Mouse (Mus musculus): ENCODE measurements around the gene Tnpo1. TPM values are rescaled to one million over a fixed set of nuclear protein-coding genes. Genes with fewer than 3 reads are reported as not detected.
A peak's percentile ranks its signal among the peaks of the same experiment; 100 is the strongest.

Tnpo1 gene
- polyA plus RNA-seq, 1 experiment from 2014 or later = 24.5 TPM

GRCm38 (mm10) chr13:98814275-98815040 lies 111.7 kb downstream of the Tnpo1 start:
- H3K4me3 ChIP-seq (ENCODE audit: low read depth, low read length) = peak overlapping the region; percentile 94
- no peak for TF ChIP-seq CTCF (IDR thresholded peaks at IDR 0.05; ENCODE audit: low read depth)
- no peaks in the 10 kb centered on the region for H3K9me3 ChIP-seq (ENCODE audit: control insufficient read depth)
- H3K27me3 ChIP-seq (replicated peaks; ENCODE audit: control insufficient read depth, insufficient read depth, low read length) = no peaks in the 10 kb centered on the region
- WGBS = under 1% methylated on average over 75 of the region's 81 CpGs
- H3K36me3 ChIP-seq (ENCODE audit: control insufficient read depth, insufficient read depth) = no peaks in the 10 kb centered on the region
- peak overlapping the region; percentile 99 for H3K27ac ChIP-seq (ENCODE audit: low read depth, low read length)
- H3K4me1 ChIP-seq (replicated peaks; ENCODE audit: control insufficient read depth, insufficient read depth, low read length) = 0 out of 2 replicates have a peak, but pooled peaks cover 11% of the 10 kb centered on the region
- H3K4me2 ChIP-seq (replicated peaks; ENCODE audit: low read depth) = peak overlapping the region; percentile 67
- peak overlapping the region; percentile 96 for H3K9ac ChIP-seq (ENCODE audit: low read depth, low read length)
- peak; percentile 20 for ATAC-seq

GRCm38 (mm10) chr13:98813596-98814274 lies 112.4 kb downstream of the Tnpo1 start:
- Histone ChIP-seq H3K9me3 (ENCODE audit: control insufficient read depth) (no peaks in the 10 kb centered on the region), H3K9ac (ENCODE audit: low read depth, low read length) (peak overlapping the region; percentile 96), H3K36me3 (ENCODE audit: control insufficient read depth, insufficient read depth) (no peaks in the 10 kb centered on the region), H3K4me2 (replicated peaks; ENCODE audit: low read depth) (peak overlapping the region; percentile 67), H3K27ac (ENCODE audit: low read depth, low read length) (peak overlapping the region; percentile 99), H3K4me3 (ENCODE audit: low read depth, low read length) (peak overlapping the region; percentile 94), H3K4me1 (replicated peaks; ENCODE audit: control insufficient read depth, insufficient read depth, low read length) (0 out of 2 replicates have a peak, but pooled peaks cover 9% of the 10 kb centered on the region), H3K27me3 (replicated peaks; ENCODE audit: control insufficient read depth, insufficient read depth, low read length) (no peaks in the 10 kb centered on the region)
- TF ChIP-seq CTCF (IDR thresholded peaks at IDR 0.05; ENCODE audit: low read depth) = no peak
- ATAC-seq = no peak
- WGBS = 12% methylated on average over 12 of the region's 12 CpGs

GRCm38 (mm10) chr13:98813167-98813566 lies 113.0 kb downstream of the Tnpo1 start:
- Histone ChIP-seq H3K4me1 (replicated peaks; ENCODE audit: control insufficient read depth, insufficient read depth, low read length) (0 out of 2 replicates have a peak, but pooled peaks cover 9% of the 10 kb centered on the region), H3K27me3 (replicated peaks; ENCODE audit: control insufficient read depth, insufficient read depth, low read length) (no peaks in the 10 kb centered on the region), H3K9me3 (ENCODE audit: control insufficient read depth) (no peaks in the 10 kb centered on the region), H3K4me3 (ENCODE audit: low read depth, low read length) (no peak overlapping the region), H3K36me3 (ENCODE audit: control insufficient read depth, insufficient read depth) (no peaks in the 10 kb centered on the region), H3K27ac (ENCODE audit: low read depth, low read length) (no peak overlapping the region), H3K4me2 (replicated peaks; ENCODE audit: low read depth) (peak overlapping the region; percentile 67), H3K9ac (ENCODE audit: low read depth, low read length) (no peak overlapping the region)
- TF ChIP-seq CTCF (IDR thresholded peaks at IDR 0.05; ENCODE audit: low read depth) = no peak
- 43% methylated on average over 2 of the region's 2 CpGs for WGBS
- no peak for ATAC-seq

GRCm38 (mm10) chr13:98812285-98812684 lies 113.9 kb downstream of the Tnpo1 start:
- ATAC-seq = no peak
- Histone ChIP-seq H3K27ac (ENCODE audit: low read depth, low read length) (no peak overlapping the region), H3K36me3 (ENCODE audit: control insufficient read depth, insufficient read depth) (no peaks in the 10 kb centered on the region), H3K4me3 (ENCODE audit: low read depth, low read length) (no peak overlapping the region), H3K27me3 (replicated peaks; ENCODE audit: control insufficient read depth, insufficient read depth, low read length) (no peaks in the 10 kb centered on the region), H3K9me3 (ENCODE audit: control insufficient read depth) (no peaks in the 10 kb centered on the region), H3K4me2 (replicated peaks; ENCODE audit: low read depth) (0 out of 2 replicates have a peak overlapping the region, but pooled peaks have one; percentile 21), H3K4me1 (replicated peaks; ENCODE audit: control insufficient read depth, insufficient read depth, low read length) (0 out of 2 replicates have a peak, but pooled peaks cover 9% of the 10 kb centered on the region), H3K9ac (ENCODE audit: low read depth, low read length) (0 out of 2 replicates have a peak overlapping the region, but pooled peaks have one; percentile 11)
- TF ChIP-seq CTCF (IDR thresholded peaks at IDR 0.05; ENCODE audit: low read depth) = no peak
- WGBS = 53% methylated on average over 4 of the region's 4 CpGs

- no peak overlapping the region for H3K9ac ChIP-seq (ENCODE audit: low read depth, low read length)
- no peaks in the 10 kb centered on the region for H3K27me3 ChIP-seq (replicated peaks; ENCODE audit: control insufficient read depth, insufficient read depth, low read length)
Observed at GRCm38 (mm10) chr13:98810143-98810542, 116.0 kb downstream of the Tnpo1 start.

GRCm38 (mm10) chr13:98809087-98809486 lies 117.1 kb downstream of the Tnpo1 start:
- Histone ChIP-seq H3K36me3 (ENCODE audit: control insufficient read depth, insufficient read depth) (no peaks in the 10 kb centered on the region), H3K9ac (ENCODE audit: low read depth, low read length) (no peak overlapping the region), H3K9me3 (ENCODE audit: control insufficient read depth) (no peaks in the 10 kb centered on the region), H3K4me2 (replicated peaks; ENCODE audit: low read depth) (no peak overlapping the region), H3K27me3 (replicated peaks; ENCODE audit: control insufficient read depth, insufficient read depth, low read length) (no peaks in the 10 kb centered on the region), H3K27ac (ENCODE audit: low read depth, low read length) (no peak overlapping the region), H3K4me3 (ENCODE audit: low read depth, low read length) (no peak overlapping the region), H3K4me1 (replicated peaks; ENCODE audit: control insufficient read depth, insufficient read depth, low read length) (0 out of 2 replicates have a peak, but pooled peaks cover 3% of the 10 kb centered on the region)
- no peak for ATAC-seq
- peak; percentile 28 for TF ChIP-seq CTCF (IDR thresholded peaks at IDR 0.05; ENCODE audit: low read depth)
- 36% methylated on average over 1 of the region's 1 CpGs for WGBS

More at GRCm38 (mm10) chr13:98810143-98810542, 116.0 kb downstream of the Tnpo1 start:
- H3K36me3 ChIP-seq (ENCODE audit: control insufficient read depth, insufficient read depth) = no peaks in the 10 kb centered on the region
- ATAC-seq = no peak
- 32% methylated on average over 6 of the region's 6 CpGs for WGBS
- no peak for TF ChIP-seq CTCF (IDR thresholded peaks at IDR 0.05; ENCODE audit: low read depth)
- H3K27ac ChIP-seq (ENCODE audit: low read depth, low read length) = no peak overlapping the region
- no peak overlapping the region for H3K4me3 ChIP-seq (ENCODE audit: low read depth, low read length)
- no peak overlapping the region for H3K4me2 ChIP-seq (replicated peaks; ENCODE audit: low read depth)
- H3K9me3 ChIP-seq (ENCODE audit: control insufficient read depth) = no peaks in the 10 kb centered on the region
- H3K4me1 ChIP-seq (replicated peaks; ENCODE audit: control insufficient read depth, insufficient read depth, low read length) = 0 out of 2 replicates have a peak, but pooled peaks cover 3% of the 10 kb centered on the region
